Mouse (Mus musculus): ENCODE measurements around the gene Ubqln4.
A peak's percentile ranks its signal among the peaks of the same experiment; 100 is the strongest.

GRCm38 (mm10) chr3:88579454-88580117 lies 26.0 kb downstream of the Ubqln4 start:
- peak; percentile 86 for TF ChIP-seq POLR2A (IDR thresholded peaks at IDR 0.05; ENCODE audit: low read depth, low read length)
- no peak for TF ChIP-seq MAX (IDR thresholded peaks at IDR 0.05; ENCODE audit: low read length)
- no peak for TF ChIP-seq E2F4 (IDR thresholded peaks at IDR 0.05; ENCODE audit: insufficient replicate concordance, low read depth, low read length)
- no peak for TF ChIP-seq USF1 (IDR thresholded peaks at IDR 0.05; ENCODE audit: low read depth, low read length)
- no peak for TF ChIP-seq EP300 (IDR thresholded peaks at IDR 0.05; ENCODE audit: low read length)
- TF ChIP-seq CTCF (conservative IDR thresholded peaks at IDR 0.05 in 1 of 2, IDR thresholded peaks at IDR 0.05 in 1 of 2; ENCODE audit: low read depth in 2 of 2, low read length in 2 of 2), result no peak
- TF ChIP-seq ZKSCAN1 (IDR thresholded peaks at IDR 0.05; ENCODE audit: borderline replicate concordance, low read depth, low read length), result no peak

All from CH12.LX (cell line).